Mouse (Mus musculus): Measurements from ENCODE around the gene Olfr749. TPM values are rescaled to one million over a fixed set of nuclear protein-coding genes. Genes with fewer than 3 reads are reported as not detected.
"Not testable (repeated sequence)": the region's sequence is repeated elsewhere in the genome, so short reads cannot be mapped to it uniquely, and the experiment has no call there.

Olfr749 gene
- polyA plus RNA-seq, 1 experiment = not detected

- H3K4me1 ChIP-seq (ENCODE audit: control insufficient read depth, insufficient read depth, low read length) = no peaks in the 10 kb centered on the region
- H3K27ac ChIP-seq (ENCODE audit: insufficient read depth, low read length) = no peak overlapping the region
- TF ChIP-seq POLR2A (IDR thresholded peaks at IDR 0.05; ENCODE audit: extremely low read depth, insufficient read depth, low read length) (no peak), CTCF (IDR thresholded peaks at IDR 0.05; ENCODE audit: extremely low read depth, insufficient read depth, low read length) (no peak)
- no peak overlapping the region for H3K4me3 ChIP-seq (ENCODE audit: insufficient read depth, low read length)
These were observed 4.6 kb downstream of the Olfr749 start for GRCm38 (mm10) chr14:50740334-50740733.

- not testable (repeated sequence) for H3K4me1 ChIP-seq (ENCODE audit: control insufficient read depth, insufficient read depth, low read length); H3K27ac ChIP-seq (ENCODE audit: insufficient read depth, low read length); H3K4me3 ChIP-seq (ENCODE audit: insufficient read depth, low read length)
These were observed 22.5 kb downstream of the Olfr749 start for GRCm38 (mm10) chr14:50722371-50722770.

GRCm38 (mm10) chr14:50719875-50720274, 25.0 kb downstream of the Olfr749 start:
- not testable (repeated sequence) for H3K4me1 ChIP-seq (ENCODE audit: control insufficient read depth, insufficient read depth, low read length); H3K27ac ChIP-seq (ENCODE audit: insufficient read depth, low read length); H3K4me3 ChIP-seq (ENCODE audit: insufficient read depth, low read length)

GRCm38 (mm10) chr14:50707073-50707472, 37.8 kb downstream of the Olfr749 start, which contains the start of gene Olfr748:
TSS of gene Olfr748 (plus strand) at chr14:50707373.
- Histone ChIP-seq H3K27ac (ENCODE audit: insufficient read depth, low read length) (no peak within 1 kb of the TSS), H3K4me1 (ENCODE audit: control insufficient read depth, insufficient read depth, low read length) (no peaks in the 10 kb centered on the region), H3K4me3 (ENCODE audit: insufficient read depth, low read length) (no peak within 1 kb of the TSS)
- TF ChIP-seq CTCF (IDR thresholded peaks at IDR 0.05; ENCODE audit: extremely low read depth, insufficient read depth, low read length) = no peak

GRCm38 (mm10) chr14:50693106-50693505, 51.8 kb downstream of the Olfr749 start, which contains the start of gene Olfr747:
TSS of gene Olfr747 (minus strand) at chr14:50693206.
- Histone ChIP-seq H3K27ac (ENCODE audit: insufficient read depth, low read length) (no peak within 1 kb of the TSS), H3K4me1 (ENCODE audit: control insufficient read depth, insufficient read depth, low read length) (no peaks in the 10 kb centered on the region), H3K4me3 (ENCODE audit: insufficient read depth, low read length) (no peak within 1 kb of the TSS)
- TF ChIP-seq CTCF (IDR thresholded peaks at IDR 0.05; ENCODE audit: extremely low read depth, insufficient read depth, low read length) (no peak), POLR2A (IDR thresholded peaks at IDR 0.05; ENCODE audit: extremely low read depth, insufficient read depth, low read length) (no peak)

Other genes starting within 250 kb of the Olfr749 start
- gene Olfr742, start 241.5 kb downstream of the Olfr749 start, polyA plus RNA-seq (2012; rRNA removed) = not detected in 2 replicates
- gene Olfr743, start 223.3 kb downstream of the Olfr749 start, polyA plus RNA-seq (2012; rRNA removed) = not detected in 2 replicates
- not detected in 2 replicates for gene Olfr744, start 130.2 kb downstream of the Olfr749 start, polyA plus RNA-seq (2012; rRNA removed)
- gene Olfr745, start 105.7 kb downstream of the Olfr749 start, polyA plus RNA-seq (2012; rRNA removed) = not detected in 2 replicates
- not detected in 2 replicates for gene Olfr746, start 98.0 kb downstream of the Olfr749 start, polyA plus RNA-seq (2012; rRNA removed)
- not detected in 2 replicates for gene Olfr747, start 51.9 kb downstream of the Olfr749 start, polyA plus RNA-seq (2012; rRNA removed)
- gene Olfr748, start 37.7 kb downstream of the Olfr749 start, polyA plus RNA-seq (2012; rRNA removed) = not detected in 2 replicates
- gene Ttc5, start 40.4 kb upstream of the Olfr749 start, polyA plus RNA-seq (2012; rRNA removed) = 59.4 and 63.3 TPM in 2 replicates
- not detected in 2 replicates for gene Ccnb1ip1, start 62.6 kb upstream of the Olfr749 start, polyA plus RNA-seq (2012; rRNA removed)
- 49.2 and 58.6 TPM in 2 replicates for gene Parp2, start 62.7 kb upstream of the Olfr749 start, polyA plus RNA-seq (2012; rRNA removed)
- 4.4 and 4.6 TPM in 2 replicates for gene Tep1, start 125.5 kb upstream of the Olfr749 start, polyA plus RNA-seq (2012; rRNA removed)
- gene Klhl33, start 152.4 kb upstream of the Olfr749 start, polyA plus RNA-seq (2012; rRNA removed) = 4.1 and 5.1 TPM in 2 replicates
- gene Osgep, start 179.8 kb upstream of the Olfr749 start, polyA plus RNA-seq (2012; rRNA removed) = 61.2 and 62.6 TPM in 2 replicates
- 57.6 and 62.4 TPM in 2 replicates for gene Apex1, start 179.9 kb upstream of the Olfr749 start, polyA plus RNA-seq (2012; rRNA removed)
- gene Pip4p1, start 185.8 kb upstream of the Olfr749 start, polyA plus RNA-seq (2012; rRNA removed) = 169 and 177 TPM in 2 replicates
- gene Pnp, start 186.0 kb upstream of the Olfr749 start, polyA plus RNA-seq (2012; rRNA removed) = 29.3 and 31.3 TPM in 2 replicates
- gene Gm49342, start 199.4 kb upstream of the Olfr749 start, polyA plus RNA-seq (2012; rRNA removed) = 24.8 and 28.5 TPM in 2 replicates
- 0.87 and 1.4 TPM in 2 replicates for gene Pnp2, start 210.9 kb upstream of the Olfr749 start, polyA plus RNA-seq (2012; rRNA removed)

Measured in cortical plate, adult 2 months (tissue).